Mouse (Mus musculus) heart, postnatal 4 days (tissue): ENCODE measurements around the gene 2310030G06Rik. TPM values are rescaled to one million over a fixed set of nuclear protein-coding genes. Genes with fewer than 3 reads are reported as not detected.

Experiments used
- DNase-seq: peaks from one replicate; pipeline ENCODE4 v3.0.0; 2021
- total RNA-seq, 2 experiments: library from RNA; stranded (reverse); gene quantifications; 2 replicates each; pipeline ENCODE4 v1.2.3; 2021

Gene 2310030G06Rik
- total RNA-seq, result 1 to 10 TPM; 5.2 to 6.3 TPM

GRCm38 (mm10) chr9:50746214-50746677, at the start of gene 2310030G06Rik:
Gene 2310030G06Rik (minus strand): TSS chr9:50746536.
- peak; percentile 51 for DNase-seq

GRCm38 (mm10) chr9:50795266-50795665, 48.9 kb upstream of the 2310030G06Rik start:
- DNase-seq, result no peak

GRCm38 (mm10) chr9:50782155-50782554, 35.8 kb upstream of the 2310030G06Rik start:
- DNase-seq, result peak; percentile 42

- DNase-seq, result no peak
Measured at GRCm38 (mm10) chr9:50776162-50776760, 29.9 kb upstream of the 2310030G06Rik start.

- peak; percentile 21 for DNase-seq
Measured at GRCm38 (mm10) chr9:50775662-50776126, 29.4 kb upstream of the 2310030G06Rik start.

- DNase-seq, result peak; percentile 93
Measured at GRCm38 (mm10) chr9:50774991-50775612, 28.8 kb upstream of the 2310030G06Rik start, which contains the start of the genes Alg9 and 1110032A03Rik. Gene Alg9 (plus strand): TSS chr9:50775019. Gene 1110032A03Rik (minus strand): TSS chr9:50775520.

- no peak for DNase-seq
Measured at GRCm38 (mm10) chr9:50774026-50774462, 27.7 kb upstream of the 2310030G06Rik start.

- DNase-seq, result peak; percentile 26
Measured at GRCm38 (mm10) chr9:50770011-50770410, 23.7 kb upstream of the 2310030G06Rik start.

- DNase-seq, result peak; percentile 97
Measured at GRCm38 (mm10) chr9:50768107-50769002, 22.0 kb upstream of the 2310030G06Rik start, which contains the start of gene Fdxacb1. Gene Fdxacb1 (plus strand): TSS chr9:50768236.

- DNase-seq, result no peak
Measured at GRCm38 (mm10) chr9:50767531-50768106, 21.3 kb upstream of the 2310030G06Rik start.

- peak; percentile 63 for DNase-seq
Measured at GRCm38 (mm10) chr9:50763331-50763730, 17.0 kb upstream of the 2310030G06Rik start.

GRCm38 (mm10) chr9:50761520-50762243, 15.3 kb upstream of the 2310030G06Rik start:
- no peak for DNase-seq

GRCm38 (mm10) chr9:50756711-50757110, 10.4 kb upstream of the 2310030G06Rik start:
- no peak for DNase-seq

- DNase-seq, result peak; percentile 33
Measured at GRCm38 (mm10) chr9:50753947-50754346, 7.6 kb upstream of the 2310030G06Rik start.

GRCm38 (mm10) chr9:50752784-50753615, 6.7 kb upstream of the 2310030G06Rik start:
- DNase-seq, result peak; percentile 93

- DNase-seq, result peak; percentile 80
Measured at GRCm38 (mm10) chr9:50752054-50752602, 5.8 kb upstream of the 2310030G06Rik start, which contains the start of gene Hspb2. Gene Hspb2 (minus strand): TSS chr9:50752354.

- peak; percentile 35 for DNase-seq
Measured at GRCm38 (mm10) chr9:50751323-50751722, 5.0 kb upstream of the 2310030G06Rik start, which contains the start of gene Cryab. Gene Cryab (plus strand): TSS chr9:50751325.

- DNase-seq, result peak; percentile 38
Measured at GRCm38 (mm10) chr9:50750706-50751105, 4.4 kb upstream of the 2310030G06Rik start.

- no peak for DNase-seq
Measured at GRCm38 (mm10) chr9:50745806-50746205, 530 bp downstream of the 2310030G06Rik start.

- no peak for DNase-seq
Measured at GRCm38 (mm10) chr9:50742744-50743143, 3.6 kb downstream of the 2310030G06Rik start.
